Mouse (Mus musculus): ENCODE results near the gene Fbxo41.

The Fbxo41 gene

GRCm38 (mm10) chr6:85502911-85503250 lies at the start of gene Fbxo41:
Gene Fbxo41 (minus strand): TSS chr6:85502994.
- peak; percentile 75 for DNase-seq

GRCm38 (mm10) chr6:85547642-85548041 lies 44.8 kb upstream of the Fbxo41 start:
- no peak for DNase-seq

GRCm38 (mm10) chr6:85544251-85544881 lies 41.6 kb upstream of the Fbxo41 start:
- no peak for DNase-seq

- DNase-seq = no peak
Observed at GRCm38 (mm10) chr6:85543351-85544175, 40.8 kb upstream of the Fbxo41 start.

GRCm38 (mm10) chr6:85522825-85523224 lies 20.0 kb upstream of the Fbxo41 start:
- no peak for DNase-seq

GRCm38 (mm10) chr6:85522026-85522425 lies 19.2 kb upstream of the Fbxo41 start:
- DNase-seq = no peak

GRCm38 (mm10) chr6:85518091-85518693 lies 15.4 kb upstream of the Fbxo41 start:
- peak; percentile 23 for DNase-seq

GRCm38 (mm10) chr6:85515941-85516340 lies 13.1 kb upstream of the Fbxo41 start:
- DNase-seq = no peak

GRCm38 (mm10) chr6:85513531-85513910 lies 10.7 kb upstream of the Fbxo41 start, which contains the start of gene Egr4:
Gene Egr4 (minus strand): TSS chr6:85513589.
- DNase-seq = peak; percentile 78

- DNase-seq = peak; percentile 45
Observed at GRCm38 (mm10) chr6:85512577-85513530, 10.1 kb upstream of the Fbxo41 start.

GRCm38 (mm10) chr6:85512056-85512440 lies 9.3 kb upstream of the Fbxo41 start:
- no peak for DNase-seq

- peak; percentile 73 for DNase-seq
Observed at GRCm38 (mm10) chr6:85511286-85512055, 8.7 kb upstream of the Fbxo41 start.

GRCm38 (mm10) chr6:85510476-85510875 lies 7.7 kb upstream of the Fbxo41 start:
- peak; percentile 84 for DNase-seq

GRCm38 (mm10) chr6:85508602-85509001 lies 5.8 kb upstream of the Fbxo41 start:
- DNase-seq = no peak

- no peak for DNase-seq
Observed at GRCm38 (mm10) chr6:85504908-85505307, 2.1 kb upstream of the Fbxo41 start.

GRCm38 (mm10) chr6:85502103-85502910 lies 487 bp downstream of the Fbxo41 start:
- peak; percentile 65 for DNase-seq

GRCm38 (mm10) chr6:85501571-85502102 lies 1.2 kb downstream of the Fbxo41 start:
- no peak for DNase-seq

GRCm38 (mm10) chr6:85500416-85500815 lies 2.4 kb downstream of the Fbxo41 start:
- DNase-seq = no peak

GRCm38 (mm10) chr6:85498147-85498546 lies 4.6 kb downstream of the Fbxo41 start:
- DNase-seq = peak; percentile 38

- DNase-seq = no peak
Observed at GRCm38 (mm10) chr6:85496976-85497375, 5.8 kb downstream of the Fbxo41 start.

- DNase-seq = peak; percentile 35
Observed at GRCm38 (mm10) chr6:85491606-85492005, 11.2 kb downstream of the Fbxo41 start.

Measured in embryo, embryonic 11 days (tissue).